22 mouse cellular contexts compared by ENCODE assay signal in the genomic region with DNA sequence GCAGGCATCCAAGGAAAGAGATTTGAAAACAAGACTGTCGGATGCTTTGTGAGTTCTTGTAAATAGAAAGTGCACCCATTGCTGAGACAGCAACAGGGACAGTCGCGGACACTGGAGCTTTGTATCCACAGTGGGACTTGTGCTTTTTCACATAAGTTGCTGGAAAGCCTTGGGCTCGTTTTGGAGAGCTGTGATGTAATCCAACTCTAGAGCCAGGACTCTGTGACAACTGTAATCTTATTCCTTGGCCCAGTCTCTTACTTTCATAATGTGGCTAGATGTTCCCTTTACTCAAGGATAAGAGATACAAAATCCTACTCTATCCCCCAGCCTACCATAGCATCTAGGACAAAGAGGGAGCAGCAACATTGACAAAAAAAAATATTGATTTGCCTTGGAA.
DNase-seq lines count a peak whose midpoint lies in the region; ATAC-seq and TF ChIP-seq lines count a peak whose summit lies in the region.
"Had no signal": no experiment of that assay in that cellular context is flagged by ENCODE, and none has a peak within 500 bp of the region (broad histone marks: within the 10 kb centered on the region; RNA-seq: fewer than 3 reads in every experiment).

No protein-coding gene starts in this region.

- H3K36me3 ChIP-seq in forebrain, embryonic 14.5 days (ENCODE audit: control insufficient read depth, insufficient read depth, low read length) = no peaks in the 10 kb centered on the region
- H3K36me3 ChIP-seq in forebrain, embryonic 10.5 days (replicated peaks) = no peaks in the 10 kb centered on the region
- no peaks in the 10 kb centered on the region for H3K36me3 ChIP-seq in heart, adult 2 months (ENCODE audit: control insufficient read depth, insufficient read depth, low read length)
- no peaks in the 10 kb centered on the region for H3K36me3 ChIP-seq in lung, postnatal 0 days (ENCODE audit: insufficient read depth, low read length)
- no peaks in the 10 kb centered on the region for H3K36me3 ChIP-seq in forebrain, embryonic 16.5 days (ENCODE audit: control insufficient read depth, insufficient read depth)
- H3K36me3 ChIP-seq: embryonic facial prominence, embryonic 13.5 days; heart, embryonic 13.5 days; hindbrain, embryonic 12.5 days had no signal

- no peak for TF ChIP-seq CTCF in heart, adult 2 months (IDR thresholded peaks at IDR 0.05)
- TF ChIP-seq CTCF in lung, postnatal 0 days (IDR thresholded peaks at IDR 0.05) = no peak

- no peaks in the 10 kb centered on the region for H3K27me3 ChIP-seq in forebrain, embryonic 14.5 days (replicated peaks; ENCODE audit: control insufficient read depth, insufficient read depth, low read length)
- H3K27me3 ChIP-seq in forebrain, embryonic 10.5 days (ENCODE audit: poor library complexity, severe bottlenecking) = no peaks in the 10 kb centered on the region
- no peaks in the 10 kb centered on the region for H3K27me3 ChIP-seq in heart, adult 2 months (ENCODE audit: control insufficient read depth, insufficient read depth, low read length)
- no peaks in the 10 kb centered on the region for H3K27me3 ChIP-seq in lung, postnatal 0 days (replicated peaks; ENCODE audit: insufficient read depth, low read length)
- no peaks in the 10 kb centered on the region for H3K27me3 ChIP-seq in forebrain, embryonic 16.5 days (replicated peaks; ENCODE audit: control insufficient read depth, insufficient read depth, low read length)
- H3K27me3 ChIP-seq: CH12.LX; embryonic facial prominence, embryonic 13.5 days; heart, embryonic 13.5 days; hindbrain, embryonic 12.5 days; Patski had no signal

- peak; percentile 42; the same call in 1 of the 2 replicates for ATAC-seq in forebrain, embryonic 14.5 days
- ATAC-seq in lung, postnatal 0 days = no peak
- peak; percentile 62; the same call in 1 of the 2 replicates for ATAC-seq in forebrain, embryonic 16.5 days
- ATAC-seq: hindbrain, postnatal 0 days; Patski had no signal

- H3K79me2 ChIP-seq in heart, adult 2 months (replicated peaks; ENCODE audit: control insufficient read depth, insufficient read depth, low read length) = no peaks in the 10 kb centered on the region

- intact Hi-C loops in heart, adult 2 months (cut with DNase I) = no loop called here

- 59% methylated on average over 4 of the region's 4 CpGs for WGBS in forebrain, embryonic 14.5 days
- WGBS in forebrain, embryonic 10.5 days = 84% methylated on average over 4 of the region's 4 CpGs
- 65% methylated on average over 4 of the region's 4 CpGs for WGBS in heart, adult 2 months
- WGBS in lung, postnatal 0 days = 64% methylated on average over 4 of the region's 4 CpGs
- WGBS in forebrain, embryonic 16.5 days = 47% methylated on average over 4 of the region's 4 CpGs

- H3K27ac ChIP-seq in forebrain, embryonic 14.5 days (ENCODE audit: low read depth, low read length) = no peak overlapping the region
- H3K27ac ChIP-seq in forebrain, embryonic 10.5 days = no peak overlapping the region
- no peak overlapping the region for H3K27ac ChIP-seq in heart, adult 2 months
- no peak overlapping the region for H3K27ac ChIP-seq in lung, postnatal 0 days (ENCODE audit: low read length)
- no peak overlapping the region for H3K27ac ChIP-seq in forebrain, embryonic 16.5 days (ENCODE audit: low read length)
- H3K27ac ChIP-seq: embryonic facial prominence, embryonic 13.5 days; gastrocnemius, adult 2 months; heart, embryonic 13.5 days; hindbrain, embryonic 12.5 days; hindbrain, postnatal 0 days had no signal

- no peak for TF ChIP-seq POLR2A in heart, adult 2 months (IDR thresholded peaks at IDR 0.05; ENCODE audit: insufficient read depth, low read depth, low read length)

- H3K9ac ChIP-seq in forebrain, embryonic 14.5 days (ENCODE audit: low read length) = no peak overlapping the region
- no peak overlapping the region for H3K9ac ChIP-seq in heart, adult 2 months (ENCODE audit: low read depth, low read length)
- H3K9ac ChIP-seq in lung, postnatal 0 days (replicated peaks; ENCODE audit: low read depth) = no peak overlapping the region
- H3K9ac ChIP-seq in forebrain, embryonic 16.5 days (replicated peaks; ENCODE audit: low read depth, low read length) = no peak overlapping the region
- H3K9ac ChIP-seq: embryonic facial prominence, embryonic 13.5 days; heart, embryonic 13.5 days; hindbrain, embryonic 12.5 days had no signal

- peaks cover 5% of the 10 kb centered on the region for H3K4me1 ChIP-seq in forebrain, embryonic 14.5 days (ENCODE audit: control insufficient read depth, insufficient read depth, low read length)
- peaks cover 9% of the 10 kb centered on the region for H3K4me1 ChIP-seq in forebrain, embryonic 10.5 days
- H3K4me1 ChIP-seq in heart, adult 2 months (ENCODE audit: control insufficient read depth, insufficient read depth, low read length) = no peaks in the 10 kb centered on the region
- H3K4me1 ChIP-seq in lung, postnatal 0 days (ENCODE audit: insufficient read depth, low read depth, low read length) = no peaks in the 10 kb centered on the region
- H3K4me1 ChIP-seq in forebrain, embryonic 16.5 days (replicated peaks; ENCODE audit: control insufficient read depth, insufficient read depth, low read length) = 0 out of 2 replicates have a peak, but pooled peaks cover 3% of the 10 kb centered on the region
- H3K4me1 ChIP-seq: embryonic facial prominence, embryonic 13.5 days; hindbrain, embryonic 12.5 days had no signal

- no peaks in the 10 kb centered on the region for H3K9me3 ChIP-seq in forebrain, embryonic 14.5 days (replicated peaks; ENCODE audit: control insufficient read depth, low read length)
- H3K9me3 ChIP-seq in forebrain, embryonic 10.5 days = no peaks in the 10 kb centered on the region
- no peaks in the 10 kb centered on the region for H3K9me3 ChIP-seq in lung, postnatal 0 days (ENCODE audit: low read length)
- H3K9me3 ChIP-seq in forebrain, embryonic 16.5 days (ENCODE audit: control insufficient read depth, low read length) = no peaks in the 10 kb centered on the region
- H3K9me3 ChIP-seq: embryonic facial prominence, embryonic 13.5 days; heart, embryonic 13.5 days; hindbrain, embryonic 12.5 days had no signal

- no peak for TF ChIP-seq EP300 in heart, adult 2 months (IDR thresholded peaks at IDR 0.05; ENCODE audit: insufficient read depth, low read depth, low read length)
- TF ChIP-seq EP300 in lung, postnatal 0 days (IDR thresholded peaks at IDR 0.05) = no peak

- peak; percentile 51 for DNase-seq in forebrain, embryonic 14.5 days (ENCODE audit: low spot score)
- no peak for DNase-seq in forebrain, embryonic 10.5 days (ENCODE audit: extremely low spot score, low spot score)
- DNase-seq in heart, adult 8-10 months (ENCODE audit: low spot score) = peak; percentile 2
- no peak for DNase-seq in heart, adult 2 months
- DNase-seq in lung, postnatal 0 days (ENCODE audit: low spot score) = peak; percentile 30
- DNase-seq in lung, postnatal 36 days = no peak
- DNase-seq in retina, postnatal 1 day = no peak
- DNase-seq: adrenal gland, postnatal 14 days; cerebellum, adult 18-20 months; cerebellum, adult 9-11 months; cerebellum, postnatal 36 days; gastrocnemius, adult 2 months; gastrocnemius, postnatal 25 days; kidney, adult 18-20 months; kidney, postnatal 10 days had no signal

- no peak overlapping the region for H3K4me3 ChIP-seq in forebrain, embryonic 14.5 days (ENCODE audit: low read depth, low read length)
- H3K4me3 ChIP-seq in forebrain, embryonic 10.5 days = no peak overlapping the region
- no peak overlapping the region for H3K4me3 ChIP-seq in heart, adult 2 months
- H3K4me3 ChIP-seq in lung, postnatal 0 days (ENCODE audit: low read depth, low read length) = no peak overlapping the region
- H3K4me3 ChIP-seq in forebrain, embryonic 16.5 days (replicated peaks; ENCODE audit: low read length) = no peak overlapping the region
- H3K4me3 ChIP-seq: embryonic facial prominence, embryonic 13.5 days; gastrocnemius, adult 2 months; heart, embryonic 13.5 days; hindbrain, embryonic 12.5 days had no signal

- H3K4me2 ChIP-seq in forebrain, embryonic 14.5 days (ENCODE audit: low read length) = no peak overlapping the region
- H3K4me2 ChIP-seq in lung, postnatal 0 days (replicated peaks; ENCODE audit: low read depth, low read length) = no peak overlapping the region
- H3K4me2 ChIP-seq in forebrain, embryonic 16.5 days (ENCODE audit: low read length) = no peak overlapping the region
- H3K4me2 ChIP-seq: embryonic facial prominence, embryonic 13.5 days; heart, embryonic 13.5 days; hindbrain, embryonic 12.5 days had no signal

Comparison
In these comparisons a context has a peak if more than half of its experiments do, and no peak if none do; other contexts are left out.
1. DNase-seq: peak in forebrain, embryonic 14.5 days (single experiment), heart, adult 8-10 months (single experiment) and lung, postnatal 0 days (single experiment); none in forebrain, embryonic 10.5 days (single experiment), heart, adult 2 months (0 of 2), lung, postnatal 36 days (single experiment) and retina, postnatal 1 day (single experiment).